8 mouse cellular contexts compared by ENCODE assay signal in the genomic region with DNA sequence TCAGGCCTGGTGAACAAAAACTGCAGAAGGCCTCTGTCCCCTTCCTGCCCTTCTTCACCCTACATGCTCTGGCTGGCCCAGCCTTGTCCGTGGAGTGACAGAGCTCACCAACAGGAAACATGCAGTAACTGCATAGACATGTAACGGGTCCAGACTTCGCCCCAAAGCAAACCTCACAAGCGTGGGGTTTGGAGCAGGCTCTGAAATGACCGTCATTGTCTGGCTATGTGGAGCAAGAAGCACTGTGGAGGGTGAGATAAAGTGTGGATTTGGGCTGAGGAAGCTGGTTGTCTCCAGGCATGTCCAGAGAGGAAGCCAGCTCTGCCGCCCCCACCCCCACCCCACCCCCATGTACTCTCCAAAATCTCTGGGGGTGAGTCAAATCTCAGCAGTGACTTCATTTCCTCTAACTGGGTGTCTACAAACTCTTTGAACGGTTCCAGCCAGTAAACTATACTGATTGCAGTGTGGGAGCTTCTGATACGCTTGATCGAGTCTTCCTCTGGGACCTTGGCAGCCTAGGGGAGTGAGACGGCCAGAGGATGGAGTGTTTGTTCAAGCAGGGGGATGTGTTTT.
DNase-seq lines count a peak whose midpoint lies in the region; TF ChIP-seq lines count a peak whose summit lies in the region.
"Had no signal": no experiment of that assay in that cellular context is flagged by ENCODE, and none has a peak within 500 bp of the region (broad histone marks: within the 10 kb centered on the region; RNA-seq: fewer than 3 reads in every experiment).

No protein-coding gene starts in this region.

- no peak overlapping the region for H3K4me3 ChIP-seq in cortical plate, adult 2 months (ENCODE audit: insufficient read depth, low read length)
- H3K4me3 ChIP-seq: hindbrain, embryonic 15.5 days had no signal

- H3K27ac ChIP-seq in cortical plate, adult 2 months (ENCODE audit: insufficient read depth, low read length) = peak overlapping the region; percentile 52; the same call in 1 of the 2 replicates
- H3K27ac ChIP-seq: hindbrain, embryonic 15.5 days had no signal

- peak; percentile 86 for DNase-seq in Muller cell, postnatal 12 days (ENCODE audit: inconsistent ontology term)
- peak; percentile 76 for DNase-seq in heart, postnatal 4 days
- DNase-seq in lung, postnatal 10 days = peak; percentile 78
- DNase-seq in adrenal gland, adult 2 months = no peak
- no peak for DNase-seq in gastrocnemius, adult 18-20 months (ENCODE audit: low spot score)
- no peak for DNase-seq in frontal cortex, postnatal 25 days (ENCODE audit: low spot score in 2 of 2)

- TF ChIP-seq CTCF in cortical plate, adult 2 months (IDR thresholded peaks at IDR 0.05; ENCODE audit: extremely low read depth, insufficient read depth, low read length) = no peak

- peaks cover 17% of the 10 kb centered on the region for H3K4me1 ChIP-seq in cortical plate, adult 2 months (ENCODE audit: control insufficient read depth, insufficient read depth, low read length)

- TF ChIP-seq POLR2A in cortical plate, adult 2 months (IDR thresholded peaks at IDR 0.05; ENCODE audit: extremely low read depth, insufficient read depth, low read length) = no peak

Comparison
In these comparisons a context has a peak if more than half of its experiments do, and no peak if none do; other contexts are left out.
1. DNase-seq: peak in Muller cell, postnatal 12 days (single experiment), heart, postnatal 4 days (single experiment) and lung, postnatal 10 days (single experiment); none in adrenal gland, adult 2 months (single experiment), gastrocnemius, adult 18-20 months (single experiment) and frontal cortex, postnatal 25 days (0 of 2).